Mouse (Mus musculus): ENCODE measurements at regions not wholly inside any gene's neighbourhood (a gene's known extent, or its start where the extent isn't known, plus 50 kb on each side); places are given as distances from the start of the nearest gene placed in this dataset.

DNA sequence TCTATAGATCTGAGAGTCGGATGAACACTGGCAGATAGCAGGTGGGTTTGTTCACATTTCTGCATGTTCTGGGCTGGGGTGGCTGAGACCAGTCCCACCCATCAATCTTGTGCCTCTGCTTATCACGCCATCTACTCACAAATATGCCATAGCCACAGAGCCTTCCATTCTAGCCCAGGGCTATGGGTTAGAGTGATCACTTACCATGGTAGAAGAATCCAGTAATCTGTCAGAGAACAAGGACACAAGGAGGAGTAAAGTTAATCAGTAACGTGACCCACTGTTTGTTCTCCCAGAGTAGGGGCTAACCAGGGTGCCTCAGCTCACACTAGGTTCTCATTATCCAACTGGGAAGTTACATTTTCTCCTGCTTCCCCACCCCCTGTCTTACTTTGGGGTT is 52.1 kb upstream of the Cd93 start:
- TF ChIP-seq POLR2A (IDR thresholded peaks at IDR 0.05; ENCODE audit: low read depth, low read length) (no peak), CTCF (IDR thresholded peaks at IDR 0.05; ENCODE audit: extremely low read depth, insufficient read depth, insufficient read length, insufficient replicate concordance) (no peak)

Data from spleen, adult 2 months (tissue).